ENCODE assay signal across 15 mouse cellular contexts in the genomic region with DNA sequence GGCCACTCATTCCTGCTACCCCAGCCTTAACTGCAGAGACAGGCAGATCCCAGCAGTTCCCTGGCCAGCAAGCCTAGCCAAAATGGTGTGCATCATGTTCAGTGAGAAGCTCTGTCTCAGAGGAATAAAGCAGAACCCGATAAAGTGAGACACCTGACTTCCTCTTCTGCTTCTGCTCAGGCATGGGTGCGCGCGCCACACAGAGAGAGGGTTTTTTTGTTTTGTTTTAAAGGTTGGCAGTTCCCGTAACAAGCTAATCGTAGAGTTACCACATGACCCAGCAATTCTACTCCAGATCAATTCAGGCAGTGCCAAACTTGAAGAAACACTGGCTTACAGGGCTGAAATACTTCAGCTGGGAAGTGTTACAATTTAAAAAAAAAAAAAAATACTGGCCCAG. TPM values are rescaled to one million over a fixed set of nuclear protein-coding genes. Genes with fewer than 3 reads are reported as not detected.
DNase-seq lines count a peak whose midpoint lies in the region; ATAC-seq lines count a peak whose summit lies in the region.
"Had no signal": no experiment of that assay in that cellular context is flagged by ENCODE, and none has a peak within 500 bp of the region (broad histone marks: within the 10 kb centered on the region; RNA-seq: fewer than 3 reads in every experiment).

No protein-coding gene starts in this region.

- 0 out of 2 replicates have a peak overlapping the region, but pooled peaks have one; percentile 3 for H3K27ac ChIP-seq in intestine, embryonic 16.5 days (ENCODE audit: low read length)
- H3K27ac ChIP-seq in intestine, embryonic 15.5 days = no peak overlapping the region
- H3K27ac ChIP-seq: hindbrain, embryonic 13.5 days; stomach, embryonic 15.5 days had no signal

- no peaks in the 10 kb centered on the region for H3K9me3 ChIP-seq in intestine, embryonic 16.5 days (ENCODE audit: control insufficient read depth, low read length)
- H3K9me3 ChIP-seq in intestine, embryonic 15.5 days = no peaks in the 10 kb centered on the region
- H3K9me3 ChIP-seq: hindbrain, embryonic 13.5 days; stomach, embryonic 15.5 days had no signal

- 0 out of 2 replicates have a peak overlapping the region, but pooled peaks have one; percentile 0 for H3K9ac ChIP-seq in intestine, embryonic 16.5 days (ENCODE audit: low read depth, low read length)
- H3K9ac ChIP-seq in intestine, embryonic 15.5 days = no peak overlapping the region
- H3K9ac ChIP-seq: hindbrain, embryonic 13.5 days; lung, embryonic 14.5 days; stomach, embryonic 15.5 days had no signal

- DNase-seq in MEL-GATA-1-ER (ENCODE audit: extremely low read depth, low read depth) = peak; percentile 64
- peak; percentile 5 to 45 for DNase-seq in monocyte, adult 2 months (ENCODE audit: low read depth in 1 of 2, low spot score in 2 of 2)
- peak; percentile 45 for DNase-seq in thymus, postnatal 0 days (ENCODE audit: low spot score)
- DNase-seq in cerebellum, adult 9-10 months = no peak
- no peak for DNase-seq in retina, embryonic 14.5 days (ENCODE audit: low spot score)
- DNase-seq in ovary, postnatal 10 days (ENCODE audit: low spot score) = no peak
- DNase-seq: adrenal gland, adult 8-10 months; cerebellum, adult 9-11 months; gastrocnemius, postnatal 10 days; kidney, postnatal 14 days; lung, embryonic 14.5 days had no signal

- H3K4me3 ChIP-seq in intestine, embryonic 16.5 days (ENCODE audit: low read length) = no peak overlapping the region
- no peak overlapping the region for H3K4me3 ChIP-seq in intestine, embryonic 15.5 days (replicated peaks)
- H3K4me3 ChIP-seq: hindbrain, embryonic 13.5 days; stomach, embryonic 15.5 days had no signal

- 0 out of 2 replicates have a peak overlapping the region, but pooled peaks have one; percentile 4 for H3K4me2 ChIP-seq in intestine, embryonic 16.5 days (ENCODE audit: low read depth, low read length)
- no peak overlapping the region for H3K4me2 ChIP-seq in intestine, embryonic 15.5 days (replicated peaks)
- H3K4me2 ChIP-seq: hindbrain, embryonic 13.5 days; lung, embryonic 14.5 days; stomach, embryonic 15.5 days had no signal

- peaks cover 10% of the 10 kb centered on the region for H3K36me3 ChIP-seq in intestine, embryonic 16.5 days (ENCODE audit: control insufficient read depth, insufficient read depth, low read length)
- peaks cover 20% of the 10 kb centered on the region for H3K36me3 ChIP-seq in intestine, embryonic 15.5 days

- ATAC-seq in intestine, embryonic 16.5 days = no peak
- ATAC-seq in intestine, embryonic 15.5 days = no peak

- H3K27me3 ChIP-seq in intestine, embryonic 16.5 days (replicated peaks; ENCODE audit: control insufficient read depth, insufficient read depth, low read length) = no peaks in the 10 kb centered on the region
- no peaks in the 10 kb centered on the region for H3K27me3 ChIP-seq in intestine, embryonic 15.5 days (replicated peaks)
- H3K27me3 ChIP-seq: hindbrain, embryonic 13.5 days; stomach, embryonic 15.5 days had no signal

- WGBS in intestine, embryonic 16.5 days = 80% methylated on average over 6 of the region's 6 CpGs
- WGBS in intestine, embryonic 15.5 days = 82% methylated on average over 6 of the region's 6 CpGs

- peaks cover 19% of the 10 kb centered on the region for H3K4me1 ChIP-seq in intestine, embryonic 16.5 days (ENCODE audit: control insufficient read depth, insufficient read depth, low read length)
- H3K4me1 ChIP-seq in intestine, embryonic 15.5 days (replicated peaks) = peaks cover 11% of the 10 kb centered on the region; the same call in 1 of the 2 replicates

RNA-seq across cellular contexts. Expression of gene Oat, which starts 7.4 kb away (rescaled TPM):
- polyA plus RNA-seq in intestine, embryonic 16.5 days (2015; fragmentation: Nextera tagmentation; extraction: Ambion mirVana) = 1,956 and 2,187 TPM in 2 replicates
- 1,488 and 1,505 TPM in 2 replicates for polyA plus RNA-seq in intestine, embryonic 15.5 days (2015; fragmentation: Nextera tagmentation; extraction: Ambion mirVana)
- polyA plus RNA-seq in thymus, postnatal 0 days (2015; fragmentation: Nextera tagmentation; extraction: Ambion mirVana) = 109 and 111 TPM in 2 replicates

RNA-seq across cellular contexts. Expression of gene Nkx1-2, which starts 30.6 kb away (rescaled TPM):
- 0.59 and 0.70 TPM in 2 replicates for polyA plus RNA-seq in intestine, embryonic 16.5 days (2015; fragmentation: Nextera tagmentation; extraction: Ambion mirVana)
- 0.75 and 0.82 TPM in 2 replicates for polyA plus RNA-seq in intestine, embryonic 15.5 days (2015; fragmentation: Nextera tagmentation; extraction: Ambion mirVana)
- 0.05 TPM in 1 of 2 replicates, not detected in the other for polyA plus RNA-seq in thymus, postnatal 0 days (2015; fragmentation: Nextera tagmentation; extraction: Ambion mirVana)
- polyA plus RNA-seq: lung, embryonic 14.5 days had no signal

RNA-seq across cellular contexts. Expression of gene Lhpp, which starts 41.6 kb away (rescaled TPM):
- 47.8 and 54.7 TPM in 2 replicates for polyA plus RNA-seq in intestine, embryonic 16.5 days (2015; fragmentation: Nextera tagmentation; extraction: Ambion mirVana)
- polyA plus RNA-seq in intestine, embryonic 15.5 days (2015; fragmentation: Nextera tagmentation; extraction: Ambion mirVana) = 40.4 and 41.5 TPM in 2 replicates
- 7.5 and 8.8 TPM in 2 replicates for polyA plus RNA-seq in thymus, postnatal 0 days (2015; fragmentation: Nextera tagmentation; extraction: Ambion mirVana)

Comparison
In these comparisons a context has a peak if more than half of its experiments do, and no peak if none do; other contexts are left out.
1. DNase-seq: peak in MEL-GATA-1-ER (single experiment), monocyte, adult 2 months (2 of 2) and thymus, postnatal 0 days (single experiment); none in cerebellum, adult 9-10 months (single experiment), retina, embryonic 14.5 days (single experiment) and ovary, postnatal 10 days (single experiment).
2. RNA of gene Oat, which starts 7.4 kb away (polyA plus RNA-seq): 1,956 to 2,187 TPM in intestine, embryonic 16.5 days and 1,488 to 1,505 TPM in intestine, embryonic 15.5 days; 109 to 111 TPM in thymus, postnatal 0 days; every median in the first group is over 10 times any median in the second.